Comparison of ENCODE assay signal across 10 mouse cellular contexts in genomic region chr9:42908657-42909313, GRCm38 (mm10). TPM values are rescaled to one million over a fixed set of nuclear protein-coding genes. Genes with fewer than 3 reads are reported as not detected.
A peak's percentile ranks its signal among the peaks of the same experiment; 100 is the strongest.
DNase-seq lines count a peak whose midpoint lies in the region; ATAC-seq lines count a peak whose summit lies in the region.
"Had no signal": no experiment of that assay in that cellular context is flagged by ENCODE, and none has a peak within 500 bp of the region (broad histone marks: within the 10 kb centered on the region; RNA-seq: fewer than 3 reads in every experiment).

No protein-coding gene starts in this region.

- H3K4me3 ChIP-seq in heart, embryonic 15.5 days, result no peak overlapping the region
- H3K4me3 ChIP-seq in limb, embryonic 10.5 days, result peak overlapping the region; percentile 6; the same call in 1 of the 2 replicates
- H3K4me3 ChIP-seq: megakaryocyte, embryonic 14.5 days had no signal

- no peaks in the 10 kb centered on the region for H3K9me3 ChIP-seq in heart, embryonic 15.5 days (replicated peaks)
- H3K9me3 ChIP-seq in limb, embryonic 10.5 days (replicated peaks), result no peaks in the 10 kb centered on the region
- H3K9me3 ChIP-seq: megakaryocyte, embryonic 14.5 days had no signal

- WGBS in heart, embryonic 15.5 days, result 30% methylated on average over 8 of the region's 8 CpGs
- 28% methylated on average over 8 of the region's 8 CpGs for WGBS in limb, embryonic 10.5 days

- peaks cover 8% of the 10 kb centered on the region; the same call in 1 of the 2 replicates for H3K4me1 ChIP-seq in heart, embryonic 15.5 days (replicated peaks)
- peaks cover 46% of the 10 kb centered on the region for H3K4me1 ChIP-seq in limb, embryonic 10.5 days

- no peaks in the 10 kb centered on the region for H3K36me3 ChIP-seq in heart, embryonic 15.5 days
- 0 out of 2 replicates have a peak, but pooled peaks cover 2% of the 10 kb centered on the region for H3K36me3 ChIP-seq in limb, embryonic 10.5 days

- peak; percentile 19 for DNase-seq in adrenal gland, postnatal 14 days
- DNase-seq in adrenal gland, postnatal 4 days (ENCODE audit: low spot score in 2 of 2), result no peak
- peak; percentile 58 for DNase-seq in limb, embryonic 10.5 days (ENCODE audit: low spot score)
- DNase-seq in cerebellum, postnatal 4 days (ENCODE audit: low spot score in 2 of 2), result no peak
- no peak for DNase-seq in testis, postnatal 14 days (ENCODE audit: low spot score)

- peak; percentile 55; the same call in 1 of the 2 replicates for ATAC-seq in heart, embryonic 15.5 days (replicated peaks; ENCODE audit: insufficient number of reproducible peaks, insufficient read depth, low FRiP score, low read depth)
- ATAC-seq in megakaryocyte progenitor cell, adult 5-6 weeks (replicated peaks; ENCODE audit: poor library complexity), result peak; percentile 34; the same call in 1 of the 2 replicates
- no peak for ATAC-seq in megakaryocyte, adult 5-6 weeks (ENCODE audit: poor library complexity, severe bottlenecking)

- 0 out of 2 replicates have a peak, but pooled peaks cover 3% of the 10 kb centered on the region for H3K27me3 ChIP-seq in heart, embryonic 15.5 days
- no peaks in the 10 kb centered on the region for H3K27me3 ChIP-seq in limb, embryonic 10.5 days (ENCODE audit: low read depth, poor library complexity, severe bottlenecking)

- H3K4me2 ChIP-seq in heart, embryonic 15.5 days, result no peak overlapping the region; the same call in 1 of the 2 replicates
- H3K4me2 ChIP-seq: hindbrain, embryonic 14.5 days had no signal

- peak overlapping the region; percentile 30; the same call in 1 of the 2 replicates for H3K27ac ChIP-seq in heart, embryonic 15.5 days
- H3K27ac ChIP-seq in limb, embryonic 10.5 days, result peak overlapping the region; percentile 78
- H3K27ac ChIP-seq: hindbrain, embryonic 14.5 days had no signal

- H3K9ac ChIP-seq in heart, embryonic 15.5 days, result no peak overlapping the region
- H3K9ac ChIP-seq: hindbrain, embryonic 14.5 days had no signal

RNA-seq across cellular contexts. Expression of gene Grik4, which starts 35.5 kb away (rescaled TPM):
- total RNA-seq in adrenal gland, postnatal 14 days (2021), result 1.3 and 1.5 TPM in 2 replicates
- total RNA-seq in adrenal gland, postnatal 4 days (2021), result 1 to 10 TPM; 2.2 to 2.4 TPM
- 0.21 and 0.52 TPM in 2 replicates for polyA plus RNA-seq in heart, embryonic 15.5 days (2015; fragmentation: Nextera tagmentation; extraction: Ambion mirVana)
- 1.6 and 2.2 TPM in 2 replicates for polyA plus RNA-seq in limb, embryonic 10.5 days (2016; fragmentation: Nextera tagmentation; extraction: Ambion mirVana)
- not detected in 2 replicates for total RNA-seq in megakaryocyte progenitor cell, adult 5-6 weeks (2015)
- total RNA-seq in megakaryocyte progenitor cell, adult 5-6 weeks (2017), result not detected in 2 replicates
- 0.25 TPM in 1 of 2 replicates, not detected in the other for total RNA-seq in megakaryocyte, adult 5-6 weeks (2015)
- not detected in 2 replicates for total RNA-seq in megakaryocyte, adult 5-6 weeks (2017)

Comparison
In these comparisons a context has a peak if more than half of its experiments do, and no peak if none do; other contexts are left out.
1. DNase-seq: peak in adrenal gland, postnatal 14 days (single experiment) and limb, embryonic 10.5 days (single experiment); none in adrenal gland, postnatal 4 days (0 of 2), cerebellum, postnatal 4 days (0 of 2) and testis, postnatal 14 days (single experiment).